Mouse (Mus musculus) limb, embryonic 13.5 days (tissue): ENCODE data around the gene Nxph4. TPM values are rescaled to one million over a fixed set of nuclear protein-coding genes. Genes with fewer than 3 reads are reported as not detected.

ENCODE experiments used
- polyA plus RNA-seq: library from polyadenylated mRNA; unstranded; fragments of >200 nt; fragmentation: Nextera tagmentation; extraction: Ambion mirVana; gene quantifications from 2 replicates; pipeline ENCODE4 v1.2.1, GENCODE M21; 2015

The Nxph4 gene
- polyA plus RNA-seq, 1 experiment from 2014 or later, result 10.7 TPM

Other genes with a start within 250 kb of the Nxph4 start
- gene Mbd6, start 245.5 kb downstream of the Nxph4 start, polyA plus RNA-seq, result 15.0 and 16.7 TPM in 2 replicates
- gene Mars, start 222.8 kb downstream of the Nxph4 start, polyA plus RNA-seq, result 118 and 122 TPM in 2 replicates
- 5.2 and 5.4 TPM in 2 replicates for gene Arhgap9, start 212.6 kb downstream of the Nxph4 start, polyA plus RNA-seq
- gene Gli1, start 192.6 kb downstream of the Nxph4 start, polyA plus RNA-seq, result 14.8 and 16.5 TPM in 2 replicates
- gene Inhbe, start 180.1 kb downstream of the Nxph4 start, polyA plus RNA-seq, result 0.04 and 0.05 TPM in 2 replicates
- not detected in 2 replicates for gene Inhbc, start 164.1 kb downstream of the Nxph4 start, polyA plus RNA-seq
- 43.3 and 54.5 TPM in 2 replicates for gene R3hdm2, start 154.2 kb downstream of the Nxph4 start, polyA plus RNA-seq
- 20.8 and 20.9 TPM in 2 replicates for gene Stac3, start 32.9 kb downstream of the Nxph4 start, polyA plus RNA-seq
- gene Ndufa4l2, start 19.6 kb downstream of the Nxph4 start, polyA plus RNA-seq, result 8.7 and 10.1 TPM in 2 replicates
- 97.4 and 98.1 TPM in 2 replicates for gene Shmt2, start 12.1 kb downstream of the Nxph4 start, polyA plus RNA-seq
- 123 and 127 TPM in 2 replicates for gene Lrp1, start 86.6 kb upstream of the Nxph4 start, polyA plus RNA-seq
- gene Stat6, start 108.4 kb upstream of the Nxph4 start, polyA plus RNA-seq, result 14.3 and 15.0 TPM in 2 replicates
- 9.3 and 9.9 TPM in 2 replicates for gene Nemp1, start 132.3 kb upstream of the Nxph4 start, polyA plus RNA-seq
- gene Nab2, start 134.0 kb upstream of the Nxph4 start, polyA plus RNA-seq, result 18.1 and 18.5 TPM in 2 replicates
- 0.31 and 0.42 TPM in 2 replicates for gene Myo1a, start 170.6 kb upstream of the Nxph4 start, polyA plus RNA-seq
- 0.70 and 1.8 TPM in 2 replicates for gene Tac2, start 189.9 kb upstream of the Nxph4 start, polyA plus RNA-seq
- 3.9 and 4.0 TPM in 2 replicates for gene Zbtb39, start 205.0 kb upstream of the Nxph4 start, polyA plus RNA-seq
- 0.54 and 0.71 TPM in 2 replicates for gene Gpr182, start 217.2 kb upstream of the Nxph4 start, polyA plus RNA-seq
- gene Rdh1, start 225.2 kb upstream of the Nxph4 start, polyA plus RNA-seq, result not detected in 2 replicates
- gene Rdh16f1, start 225.2 kb upstream of the Nxph4 start, polyA plus RNA-seq, result not detected in 2 replicates
- 0.18 and 0.27 TPM in 2 replicates for gene Rdh9, start 241.8 kb upstream of the Nxph4 start, polyA plus RNA-seq